Mouse (Mus musculus) midbrain, embryonic 12.5 days (tissue): ENCODE measurements at regions not wholly inside any gene's neighbourhood (a gene's known extent, or its start where the extent isn't known, plus 50 kb on each side); places are given as distances from the start of the nearest gene placed in this dataset.
"Not testable (repeated sequence)": the region's sequence is repeated elsewhere in the genome, so short reads cannot be mapped to it uniquely, and the experiment has no call there.

Experiments used
- ATAC-seq: fragments of 200-750 bp; cut with Nextera tagmentation; 2 replicates; pipeline ENCODE4 v1.8.0; 2017; ENCODE audit warnings: low read depth, moderate TSS enrichment, moderate library complexity; ENCODE audit not compliant: low FRiP score
- H3K27ac ChIP-seq: fragments of 300-500 bp; sonication (generic); replicated peaks from 2 replicates; pipeline ENCODE4 v1.5.1; 2016; ENCODE audit warnings: mild to moderate bottlenecking
- H3K27me3 ChIP-seq: fragments of 300-500 bp; sonication (generic); 2 replicates; pipeline ENCODE4 v1.6.1; 2016; ENCODE audit warnings: mild to moderate bottlenecking
- H3K36me3 ChIP-seq: fragments of 300-500 bp; sonication (generic); 2 replicates; pipeline ENCODE4 v1.6.1; 2016
- H3K4me1 ChIP-seq: fragments of 300-500 bp; sonication (generic); 2 replicates; pipeline ENCODE4 v1.6.1; 2016
- H3K4me2 ChIP-seq: fragments of 300-500 bp; sonication (generic); replicated peaks from 2 replicates; pipeline ENCODE4 v1.6.1; 2016; ENCODE audit warnings: mild to moderate bottlenecking, moderate library complexity
- H3K4me3 ChIP-seq: fragments of 300-500 bp; sonication (generic); 2 replicates; pipeline ENCODE4 v1.5.1; 2016; ENCODE audit warnings: mild to moderate bottlenecking
- H3K9ac ChIP-seq: fragments of 300-500 bp; sonication (generic); replicated peaks from 2 replicates; pipeline ENCODE4 v1.6.1; 2016; ENCODE audit warnings: mild to moderate bottlenecking, moderate library complexity
- H3K9me3 ChIP-seq: fragments of 300-500 bp; sonication (generic); 2 replicates; pipeline ENCODE4 v1.6.1; 2016; ENCODE audit warnings: mild to moderate bottlenecking
- WGBS: fragments of 180-500 bp; shearing (Covaris S2); methylation state at CpG from one replicate; pipeline ENCODE4 v1.1.7; 2016; 5-methylcytosine and 5-hydroxymethylcytosine counted together

GRCm38 (mm10) chr10:81996742-81997536, 51.0 kb upstream of the Zfp873 start:
- 4% methylated on average over 14 of the region's 48 CpGs for WGBS
- H3K9me3 ChIP-seq: peaks cover 12% of the 10 kb centered on the region
- peaks cover 14% of the 10 kb centered on the region for H3K36me3 ChIP-seq
- not testable (repeated sequence) for H3K27me3 ChIP-seq, H3K9ac ChIP-seq, H3K4me1 ChIP-seq
- H3K4me3 ChIP-seq: peak overlapping the region; percentile 37
- 0 out of 2 replicates have a peak overlapping the region, but pooled peaks have one; percentile 3 for H3K27ac ChIP-seq
- peak; percentile 100 for ATAC-seq
- peak overlapping the region; percentile 46 for H3K4me2 ChIP-seq
